15 mouse cellular contexts compared by ENCODE assay signal in the genomic region with DNA sequence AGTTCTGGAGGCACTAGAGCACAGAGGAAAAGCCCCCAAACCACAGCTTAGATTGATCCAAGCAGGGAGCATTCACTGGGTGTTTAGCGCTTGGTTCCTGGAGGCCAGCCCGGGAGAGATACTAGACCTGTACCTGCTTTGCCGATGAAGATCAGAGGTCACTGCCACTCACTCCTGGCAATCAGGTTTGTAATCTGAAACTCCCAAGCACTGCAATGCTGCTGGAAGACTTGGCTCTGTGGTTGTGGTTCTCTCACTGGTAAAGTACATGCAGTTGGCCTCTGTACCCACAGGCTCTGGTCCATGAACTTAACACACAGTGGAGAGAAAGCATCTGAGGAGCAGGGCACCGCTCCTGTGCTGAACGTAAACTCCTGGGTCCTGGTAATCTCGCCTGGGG.
DNase-seq lines count a peak whose midpoint lies in the region; ATAC-seq lines count a peak whose summit lies in the region.
"Had no signal": no experiment of that assay in that cellular context is flagged by ENCODE, and none has a peak within 500 bp of the region (broad histone marks: within the 10 kb centered on the region; RNA-seq: fewer than 3 reads in every experiment).

No protein-coding gene starts in this region.

- no peaks in the 10 kb centered on the region for H3K36me3 ChIP-seq in embryonic facial prominence, embryonic 11.5 days (replicated peaks; ENCODE audit: control insufficient read depth, insufficient read depth, low read depth, low read length)
- H3K36me3 ChIP-seq: G1E; lung, embryonic 15.5 days; neural tube, embryonic 15.5 days had no signal

- DNase-seq in embryo, embryonic 10 days (ENCODE audit: low spot score) = peak; percentile 27
- no peak for DNase-seq in embryo, embryonic 9.5 days (ENCODE audit: extremely low spot score)
- DNase-seq in kidney, adult 18-20 months = peak; percentile 13
- no peak for DNase-seq in kidney, postnatal 14 days
- DNase-seq in embryonic facial prominence, embryonic 11.5 days (ENCODE audit: low spot score) = peak; percentile 19
- DNase-seq in kidney, postnatal 36 days = peak; percentile 11 to 12
- DNase-seq in adrenal gland, postnatal 4 days (ENCODE audit: low spot score in 2 of 2) = no peak

- 48% methylated on average over 6 of the region's 6 CpGs for WGBS in embryonic facial prominence, embryonic 11.5 days

- no peak overlapping the region for H3K9ac ChIP-seq in embryonic facial prominence, embryonic 11.5 days (replicated peaks; ENCODE audit: low read length)
- H3K9ac ChIP-seq: forebrain, embryonic 13.5 days; lung, embryonic 15.5 days; neural tube, embryonic 15.5 days had no signal

- no peaks in the 10 kb centered on the region for H3K27me3 ChIP-seq in embryonic facial prominence, embryonic 11.5 days (ENCODE audit: control insufficient read depth, insufficient read depth, low read length)
- H3K27me3 ChIP-seq: forebrain, embryonic 13.5 days; lung, embryonic 15.5 days had no signal

- H3K4me1 ChIP-seq in embryonic facial prominence, embryonic 11.5 days (ENCODE audit: control insufficient read depth, insufficient read depth, low read length) = 0 out of 2 replicates have a peak, but pooled peaks cover 2% of the 10 kb centered on the region
- H3K4me1 ChIP-seq: lung, embryonic 15.5 days had no signal

- no peak overlapping the region for H3K4me2 ChIP-seq in embryonic facial prominence, embryonic 11.5 days (ENCODE audit: low read depth, low read length)
- H3K4me2 ChIP-seq: forebrain, embryonic 13.5 days; liver, embryonic 11.5 days; lung, embryonic 15.5 days; neural tube, embryonic 15.5 days had no signal

- H3K9me3 ChIP-seq in embryonic facial prominence, embryonic 11.5 days (replicated peaks; ENCODE audit: control insufficient read depth, low read length) = no peaks in the 10 kb centered on the region
- H3K9me3 ChIP-seq: forebrain, embryonic 13.5 days; G1E; lung, embryonic 15.5 days; neural tube, embryonic 15.5 days had no signal

- ATAC-seq in embryonic facial prominence, embryonic 11.5 days (replicated peaks; ENCODE audit: insufficient number of reproducible peaks, low FRiP score, low TSS enrichment, low read depth) = no peak
- no peak for ATAC-seq in granulocyte monocyte progenitor cell, adult 5-6 weeks (replicated peaks; ENCODE audit: poor library complexity, severe bottlenecking)
- ATAC-seq: CD4-positive, CD25-positive, alpha-beta regulatory T cell, adult 4 months had no signal

- peak overlapping the region; percentile 35; the same call in 1 of the 2 replicates for H3K27ac ChIP-seq in embryonic facial prominence, embryonic 11.5 days (replicated peaks; ENCODE audit: low read depth, low read length)
- H3K27ac ChIP-seq: forebrain, embryonic 13.5 days; lung, embryonic 15.5 days; neural tube, embryonic 15.5 days had no signal

- no peak overlapping the region for H3K4me3 ChIP-seq in embryonic facial prominence, embryonic 11.5 days (ENCODE audit: low read depth, low read length)
- H3K4me3 ChIP-seq: forebrain, embryonic 13.5 days; lung, embryonic 15.5 days; myocyte; neural tube, embryonic 15.5 days had no signal

Comparison
In these comparisons a context has a peak if more than half of its experiments do, and no peak if none do; other contexts are left out.
1. DNase-seq: peak in embryo, embryonic 10 days (single experiment), kidney, adult 18-20 months (single experiment), embryonic facial prominence, embryonic 11.5 days (single experiment) and kidney, postnatal 36 days (2 of 2); none in embryo, embryonic 9.5 days (single experiment), kidney, postnatal 14 days (single experiment) and adrenal gland, postnatal 4 days (0 of 2).